Mouse (Mus musculus) gastrocnemius, postnatal 14 days (tissue): ENCODE results near the gene Rusc2. TPM values are rescaled to one million over a fixed set of nuclear protein-coding genes. Genes with fewer than 3 reads are reported as not detected.

Experiments
- DNase-seq: peaks from one replicate; pipeline ENCODE4 v3.0.0; 2021; ENCODE audit warnings: mixed read lengths
- intact Hi-C: fragments of 180-260 bp; cut with DNase I; formaldehyde crosslinking; loops from one replicate; pipeline ENCODE4 v1.15.1; 2025; ENCODE audit warnings: low total_unique reads
- total RNA-seq, 2 experiments: library from RNA; stranded (reverse); gene quantifications; 2 replicates each; pipeline ENCODE4 v1.2.3; 2021

Rusc2 gene
- total RNA-seq, 2 experiments from 2014 or later = 19.6 to 20.6 TPM

DNA sequence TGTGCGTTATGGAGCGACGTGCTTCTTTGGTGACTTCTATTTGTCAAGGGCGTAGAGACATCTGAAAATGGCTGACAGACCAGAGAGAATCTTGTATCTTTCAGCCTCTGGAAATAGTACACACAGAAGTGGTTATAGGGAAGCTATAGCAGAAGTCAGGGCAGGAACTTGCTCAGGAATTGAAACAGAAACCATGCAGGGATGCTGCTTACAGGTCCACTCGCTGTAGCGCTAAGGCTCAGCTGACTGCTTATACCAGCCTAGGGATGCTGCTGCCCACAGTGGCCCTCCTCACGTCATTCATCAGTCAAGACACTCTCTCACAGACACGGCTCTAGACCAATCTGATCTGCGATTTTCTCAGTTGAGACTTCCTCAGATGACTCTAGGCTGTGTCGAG lies 88.5 kb downstream of the Rusc2 start:
- DNase-seq = no peak
- intact Hi-C loops = no loop called here

DNA sequence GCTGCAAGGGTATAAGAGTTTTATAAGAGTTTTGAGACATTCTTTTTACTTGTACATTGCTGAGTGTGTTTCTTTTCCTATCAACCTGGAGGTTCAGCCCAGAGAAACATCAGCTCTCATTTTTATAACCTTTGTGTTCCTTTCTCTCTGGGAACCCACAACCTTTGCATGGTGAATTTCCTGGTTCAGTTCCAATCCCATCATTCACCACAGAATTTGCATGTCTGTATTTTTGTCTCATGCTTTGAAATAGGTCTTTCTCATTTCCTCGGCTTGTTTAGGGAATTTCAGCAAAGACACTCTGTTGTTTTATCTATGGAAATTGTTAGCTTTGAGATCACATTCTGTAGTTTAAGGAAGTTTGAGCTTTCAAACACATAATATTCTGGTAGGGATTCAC lies 91.9 kb downstream of the Rusc2 start:
- DNase-seq = no peak

DNA sequence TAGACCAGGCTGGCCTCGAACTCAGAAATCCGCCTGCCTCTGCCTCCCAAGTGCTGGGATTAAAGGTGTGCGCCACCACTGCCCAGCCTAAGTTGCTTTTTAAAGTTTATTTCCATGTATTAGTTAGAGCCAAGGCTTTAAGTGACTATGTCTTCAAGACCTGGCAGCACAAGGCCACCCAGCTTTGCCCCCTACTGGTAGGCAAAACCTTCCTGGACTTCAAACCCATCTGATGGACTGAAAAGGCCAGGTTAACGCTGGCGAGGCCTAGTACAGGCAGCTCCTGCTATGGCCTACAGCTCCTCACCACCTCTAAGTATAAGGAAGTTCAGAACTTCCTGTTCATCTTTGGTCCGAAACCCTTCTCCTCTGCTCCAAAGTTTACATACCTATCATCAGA lies 94.8 kb downstream of the Rusc2 start:
- no peak for DNase-seq
- intact Hi-C loops = no loop called here

More for the DNA sequence above, 91.9 kb downstream of the Rusc2 start:
- intact Hi-C loops = no loop called here

Other genes starting within 250 kb of the Rusc2 start
- gene Atp8b5, start 114.8 kb upstream of the Rusc2 start, total RNA-seq = under 1 TPM; 0.09 to 0.10 TPM
- gene Fam166b, start 47.2 kb downstream of the Rusc2 start, total RNA-seq = not detected
- gene Tesk1, start 60.0 kb downstream of the Rusc2 start, total RNA-seq = 10 to 100 TPM; 25.2 to 28.0 TPM
- not detected for gene Cd72, start 72.6 kb downstream of the Rusc2 start, total RNA-seq
- gene Sit1, start 101.8 kb downstream of the Rusc2 start, total RNA-seq = not detected
- 10 to 100 TPM; 25.7 to 25.9 TPM for gene Ccdc107, start 110.9 kb downstream of the Rusc2 start, total RNA-seq
- gene Arhgef39, start 117.7 kb downstream of the Rusc2 start, total RNA-seq = 1 to 10 TPM; 1.3 to 1.6 TPM
- 1 to 10 TPM; 2.1 to 2.9 TPM for gene Car9, start 125.0 kb downstream of the Rusc2 start, total RNA-seq
- gene Tpm2, start 141.8 kb downstream of the Rusc2 start, total RNA-seq = 1,000 to 10,000 TPM; 8,430 to 9,008 TPM
- 10 to 100 TPM; 38.7 to 45.6 TPM for gene Creb3, start 180.4 kb downstream of the Rusc2 start, total RNA-seq
- 10 to 100 TPM; 67.6 to 77.4 TPM for gene Tln1, start 180.7 kb downstream of the Rusc2 start, total RNA-seq
- 10 to 100 TPM; 21.9 to 22.3 TPM for gene Rgp1, start 196.7 kb downstream of the Rusc2 start, total RNA-seq
- gene Gba2, start 196.9 kb downstream of the Rusc2 start, total RNA-seq = 1 to 10 TPM; 5.1 to 6.2 TPM
- gene Msmp, start 202.5 kb downstream of the Rusc2 start, total RNA-seq = under 1 TPM in 1 of 2 experiments, not detected in 1; 0.29 TPM
- 10 to 100 TPM; 29.5 to 31.4 TPM for gene Npr2, start 250.0 kb downstream of the Rusc2 start, total RNA-seq